Mouse (Mus musculus): ENCODE measurements around the gene Sox2. TPM values are rescaled to one million over a fixed set of nuclear protein-coding genes. Genes with fewer than 3 reads are reported as not detected.

Gene Sox2
- polyA plus RNA-seq, 1 experiment: 0.04 TPM

- no peak for DNase-seq (ENCODE audit: low read depth, low spot score)
- 1% methylated on average over 20 of the region's 20 CpGs for WGBS
These were observed 7.7 kb upstream of the Sox2 start for GRCm38 (mm10) chr3:34642498-34642941.

- WGBS: 11% methylated on average over 5 of the region's 5 CpGs
- no peak for DNase-seq (ENCODE audit: low read depth, low spot score)
These were observed 7.1 kb upstream of the Sox2 start for GRCm38 (mm10) chr3:34643067-34643466.

- 12% methylated on average over 15 of the region's 15 CpGs for WGBS
- DNase-seq (ENCODE audit: low read depth, low spot score): no peak
These were observed 6.6 kb upstream of the Sox2 start for GRCm38 (mm10) chr3:34643536-34644115.

- DNase-seq (ENCODE audit: low read depth, low spot score): no peak
- 10% methylated on average over 10 of the region's 10 CpGs for WGBS
These were observed 4.0 kb upstream of the Sox2 start for GRCm38 (mm10) chr3:34646169-34646568.

- peak; percentile 29 for DNase-seq (ENCODE audit: low read depth, low spot score)
- 2% methylated on average over 14 of the region's 14 CpGs for WGBS
These were observed 2.5 kb upstream of the Sox2 start for GRCm38 (mm10) chr3:34647688-34648087.

GRCm38 (mm10) chr3:34648105-34648832 lies 1.9 kb upstream of the Sox2 start:
- DNase-seq (ENCODE audit: low read depth, low spot score): no peak
- 10% methylated on average over 19 of the region's 19 CpGs for WGBS

GRCm38 (mm10) chr3:34648833-34649719 lies 1.1 kb upstream of the Sox2 start:
- WGBS: 4% methylated on average over 50 of the region's 50 CpGs
- no peak for DNase-seq (ENCODE audit: low read depth, low spot score)

- WGBS: 3% methylated on average over 67 of the region's 67 CpGs
- DNase-seq (ENCODE audit: low read depth, low spot score): no peak
These were observed 586 bp downstream of the Sox2 start for GRCm38 (mm10) chr3:34650621-34651361.

- 9% methylated on average over 26 of the region's 26 CpGs for WGBS
- no peak for DNase-seq (ENCODE audit: low read depth, low spot score)
These were observed 1.4 kb downstream of the Sox2 start for GRCm38 (mm10) chr3:34651486-34652170.

- DNase-seq (ENCODE audit: low read depth, low spot score): no peak
- WGBS: 8% methylated on average over 14 of the region's 14 CpGs
These were observed 2.4 kb downstream of the Sox2 start for GRCm38 (mm10) chr3:34652616-34653015.

GRCm38 (mm10) chr3:34653235-34653976 lies 3.2 kb downstream of the Sox2 start:
- no peak for DNase-seq (ENCODE audit: low read depth, low spot score)
- WGBS: 7% methylated on average over 26 of the region's 26 CpGs

- WGBS: 9% methylated on average over 9 of the region's 9 CpGs
- no peak for DNase-seq (ENCODE audit: low read depth, low spot score)
These were observed 3.8 kb downstream of the Sox2 start for GRCm38 (mm10) chr3:34653977-34654500.

GRCm38 (mm10) chr3:34654781-34655180 lies 4.6 kb downstream of the Sox2 start:
- DNase-seq (ENCODE audit: low read depth, low spot score): no peak
- 33% methylated on average over 6 of the region's 6 CpGs for WGBS

- 21% methylated on average over 11 of the region's 11 CpGs for WGBS
- no peak for DNase-seq (ENCODE audit: low read depth, low spot score)
These were observed 5.3 kb downstream of the Sox2 start for GRCm38 (mm10) chr3:34655311-34656075.

GRCm38 (mm10) chr3:34656153-34656552 lies 5.9 kb downstream of the Sox2 start:
- no peak for DNase-seq (ENCODE audit: low read depth, low spot score)
- WGBS: 11% methylated on average over 3 of the region's 3 CpGs

GRCm38 (mm10) chr3:34656813-34657700 lies 6.9 kb downstream of the Sox2 start:
- WGBS: 7% methylated on average over 23 of the region's 23 CpGs

GRCm38 (mm10) chr3:34657701-34658090 lies 7.5 kb downstream of the Sox2 start:
- no peak for DNase-seq (ENCODE audit: low read depth, low spot score)
- WGBS: 18% methylated on average over 2 of the region's 2 CpGs

More at GRCm38 (mm10) chr3:34656813-34657700, 6.9 kb downstream of the Sox2 start:
- no peak for DNase-seq (ENCODE audit: low read depth, low spot score)
